Mouse (Mus musculus): ENCODE results near the gene Mon1a.

The Mon1a gene

DNA sequence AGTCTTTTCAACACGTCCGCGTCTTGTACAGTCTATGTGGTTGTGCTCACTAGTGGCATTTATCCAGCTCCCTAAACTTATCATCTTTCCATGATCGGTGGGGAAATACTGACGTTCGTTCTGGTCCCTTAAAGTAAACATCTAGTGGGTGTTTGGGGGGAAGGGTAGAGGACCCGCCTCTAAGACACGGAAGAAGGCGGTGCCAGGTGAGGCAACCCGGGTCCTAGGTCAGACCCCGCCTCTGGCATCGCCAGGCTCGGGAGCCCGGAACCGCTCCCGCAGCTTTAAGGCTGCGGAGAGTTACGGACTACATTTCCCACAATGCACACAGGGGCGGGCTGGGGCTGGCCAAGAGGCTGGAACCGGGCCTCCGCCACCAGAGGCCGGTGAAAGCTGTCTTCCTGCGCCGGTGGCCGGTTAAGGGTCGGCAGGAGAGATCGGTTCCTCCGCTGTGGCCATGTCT, at the start of gene Mon1a:
Gene Mon1a, plus strand, starts transcription at position 348 of the 463 bp plus-strand sequence.
- DNase-seq (ENCODE audit: low read depth, low spot score), result peak; percentile 85

DNA sequence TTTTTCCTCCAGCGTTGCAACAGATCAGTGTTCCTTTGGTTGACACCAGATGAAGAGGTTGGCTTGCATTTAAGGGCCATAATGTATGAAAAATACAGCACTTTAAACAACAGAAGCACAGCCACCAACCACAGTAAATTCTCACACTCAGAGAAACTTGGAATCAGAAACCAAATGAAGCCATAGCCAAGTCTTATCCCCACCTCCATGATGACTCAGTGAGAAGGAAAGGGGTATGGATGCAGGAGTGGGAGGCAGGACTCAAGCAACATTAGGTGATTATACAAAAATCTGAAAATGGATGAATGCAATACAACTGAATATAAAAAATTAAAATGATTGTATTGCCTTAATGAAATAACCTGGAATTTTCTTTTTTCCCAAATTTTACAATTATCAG, 49.1 kb upstream of the Mon1a start:
- no peak for DNase-seq (ENCODE audit: low read depth, low spot score)

DNA sequence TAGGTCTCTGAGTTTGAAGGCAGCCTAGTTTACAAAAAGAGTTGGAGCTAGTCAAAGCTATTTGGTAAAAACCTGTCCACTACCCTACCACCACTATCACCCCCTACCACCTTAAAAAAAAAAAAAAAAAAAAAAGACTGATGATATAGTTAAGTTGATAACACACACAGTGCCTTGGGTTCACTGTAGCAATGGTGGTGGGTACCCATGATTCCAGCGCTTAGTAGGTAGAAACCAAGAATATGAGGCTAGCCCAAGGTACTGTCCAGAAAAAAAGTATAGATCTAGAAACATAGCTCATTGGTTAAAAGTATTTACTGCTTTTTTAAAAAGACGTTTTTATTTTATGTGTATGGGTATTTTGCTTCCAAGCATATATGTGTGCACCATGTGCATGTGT, 45.2 kb upstream of the Mon1a start:
- DNase-seq (ENCODE audit: low read depth, low spot score), result no peak

DNA sequence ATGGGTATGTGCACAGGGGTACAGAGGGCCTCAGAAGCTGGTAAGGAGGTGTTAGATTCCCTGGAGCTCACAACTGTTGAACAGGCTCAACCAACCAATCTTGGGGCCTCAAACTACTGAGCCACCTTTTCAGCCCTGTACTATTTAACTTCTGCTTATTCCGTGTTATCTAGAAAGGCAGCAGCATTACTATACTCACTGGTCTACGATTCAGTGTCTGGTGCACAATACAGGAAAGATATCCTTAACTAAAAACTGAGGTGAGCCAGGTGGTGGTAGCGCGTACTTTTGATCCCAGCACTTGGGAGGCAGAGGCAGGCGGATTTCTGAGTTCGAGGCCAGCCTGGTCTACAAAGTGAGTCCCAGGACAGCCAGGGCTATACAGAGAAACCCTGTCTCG, 39.0 kb upstream of the Mon1a start:
- DNase-seq (ENCODE audit: low read depth, low spot score), result no peak

DNA sequence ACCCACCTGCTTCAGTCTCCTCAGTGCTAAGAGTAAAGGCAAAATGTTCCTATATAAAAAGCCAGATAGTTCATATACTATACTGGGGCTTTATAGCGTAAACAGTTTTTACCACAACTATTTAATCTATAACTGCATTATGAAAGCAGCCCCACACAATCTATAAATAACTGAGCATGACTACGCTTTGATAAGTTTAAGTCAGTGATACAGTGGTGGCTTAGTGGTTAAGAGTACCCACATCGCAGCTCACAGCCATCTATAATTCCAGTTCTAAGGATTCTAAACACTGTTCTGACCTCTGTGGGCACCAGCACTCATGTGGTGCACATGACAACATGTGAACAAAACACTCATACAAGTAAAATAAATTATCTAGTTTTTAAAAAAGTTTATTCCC, 29.6 kb upstream of the Mon1a start:
- no peak for DNase-seq (ENCODE audit: low read depth, low spot score)

DNA sequence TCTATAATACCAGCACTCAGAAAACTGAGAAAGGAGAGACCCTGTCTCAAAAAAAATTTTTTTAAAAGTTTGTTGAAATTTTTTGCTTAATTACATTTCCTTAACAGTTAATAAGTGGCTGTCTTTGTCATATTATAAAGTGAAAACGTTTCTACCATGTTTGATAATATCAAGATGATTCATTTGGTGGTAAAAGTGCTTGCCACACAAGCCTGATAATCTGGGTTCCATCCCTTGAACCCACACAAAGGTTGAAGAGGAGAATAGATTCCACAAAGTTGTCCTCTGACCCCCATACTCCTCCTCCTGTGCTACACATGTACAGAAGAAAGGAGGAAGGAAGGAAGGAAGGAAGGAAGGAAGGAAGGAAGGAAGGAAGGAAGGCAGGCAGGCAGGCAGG, 23.5 kb upstream of the Mon1a start:
- DNase-seq (ENCODE audit: low read depth, low spot score), result no peak

DNA sequence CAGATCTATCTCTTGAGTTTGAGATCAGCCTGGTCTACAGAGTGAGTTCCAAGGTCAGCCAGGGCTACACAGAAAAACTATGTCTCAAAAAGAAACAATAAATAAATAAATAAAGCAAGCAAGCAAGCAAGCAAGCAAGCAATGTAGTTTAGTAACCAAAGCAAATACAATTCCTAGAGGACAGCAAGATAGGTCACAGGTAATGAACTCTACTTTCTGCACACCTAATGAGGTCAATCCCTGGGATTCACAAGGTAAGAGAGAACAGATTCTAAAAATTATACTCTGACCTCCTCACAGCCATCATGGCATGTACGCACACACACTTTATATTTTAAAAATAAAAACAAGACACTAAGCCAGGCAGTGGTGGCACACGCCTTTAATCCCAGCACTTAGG, 21.9 kb upstream of the Mon1a start:
- DNase-seq (ENCODE audit: low read depth, low spot score), result peak; percentile 63

DNA sequence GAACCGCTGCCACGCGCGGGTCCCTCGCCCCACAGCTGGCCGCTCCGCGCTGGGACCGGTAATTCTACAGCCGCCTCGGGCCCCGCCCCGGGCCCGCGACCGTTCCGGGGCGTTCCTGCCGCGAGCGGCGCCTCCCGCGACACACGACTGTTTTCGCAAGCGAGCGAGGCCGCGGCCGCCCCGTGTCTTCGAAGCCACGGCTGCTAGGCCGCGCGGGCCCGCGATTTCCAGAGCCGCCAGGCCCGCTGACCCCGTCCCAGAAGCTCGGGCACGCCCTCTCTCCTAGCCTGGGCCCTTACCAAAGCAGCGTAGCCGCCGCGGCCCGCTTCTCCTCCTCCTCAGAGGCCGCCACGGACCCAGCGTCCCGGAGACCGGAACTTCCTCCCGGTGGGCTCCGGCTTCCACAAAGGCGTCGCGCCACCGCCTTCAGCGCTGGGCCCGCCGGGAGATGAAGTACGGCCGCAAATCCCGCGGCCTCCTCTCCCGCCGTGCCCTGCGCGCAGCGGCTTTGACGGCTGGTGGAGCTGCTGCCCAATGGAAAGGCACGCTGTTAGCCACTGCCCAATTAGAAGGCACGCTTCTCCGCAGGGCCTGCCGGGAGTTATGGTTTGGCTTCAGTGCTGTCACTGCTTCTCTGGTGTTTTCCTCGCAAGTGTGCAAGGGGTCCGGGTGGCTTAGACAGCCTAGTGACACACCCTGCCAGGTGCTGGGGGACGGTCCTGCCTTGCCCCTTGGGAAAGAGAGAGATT, 15.4 kb upstream of the Mon1a start:
- DNase-seq (ENCODE audit: low read depth, low spot score), result peak; percentile 92

DNA sequence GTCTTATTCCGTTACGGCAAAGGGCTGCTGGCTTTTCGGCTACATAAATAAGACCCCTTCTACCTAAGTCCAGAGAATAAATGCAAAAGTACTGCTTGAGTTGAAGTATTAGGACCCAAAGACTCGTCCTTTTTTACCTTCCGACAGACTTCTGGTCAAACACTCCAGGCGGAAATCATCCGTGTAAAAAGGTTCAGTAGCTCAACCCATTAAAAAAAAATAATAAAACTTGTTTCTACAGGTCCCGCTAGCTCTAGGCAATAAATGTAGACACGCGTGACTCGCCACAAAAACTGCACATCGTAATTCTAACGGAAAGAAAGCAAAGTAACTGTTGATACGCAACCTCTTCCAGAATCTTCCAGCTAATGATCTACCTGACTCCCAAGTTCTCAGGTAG, 14.8 kb upstream of the Mon1a start, which contains the start of gene Rbm6:
Gene Rbm6, minus strand, starts transcription at position 101 of the 400 bp plus-strand sequence.
- DNase-seq (ENCODE audit: low read depth, low spot score), result no peak

DNA sequence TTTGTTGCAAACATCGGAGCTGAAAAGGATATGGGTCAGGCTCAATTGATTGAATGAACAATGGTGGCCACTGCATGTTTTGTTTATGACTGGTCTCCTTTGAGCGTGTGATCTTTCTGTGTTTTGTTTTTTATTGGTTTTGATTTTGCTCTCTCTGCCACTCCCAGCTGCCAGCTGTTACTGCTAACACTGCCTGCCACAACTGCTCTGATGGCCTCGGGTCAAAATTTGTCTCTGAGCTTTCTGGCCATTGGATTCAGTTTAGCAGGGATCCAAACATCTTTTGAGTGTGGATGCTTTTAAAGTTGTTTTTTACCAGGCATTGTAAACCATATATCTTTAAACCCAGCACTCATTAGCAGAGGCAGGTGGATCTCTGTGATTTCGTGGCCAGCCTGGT, 7.5 kb upstream of the Mon1a start:
- DNase-seq (ENCODE audit: low read depth, low spot score), result no peak

DNA sequence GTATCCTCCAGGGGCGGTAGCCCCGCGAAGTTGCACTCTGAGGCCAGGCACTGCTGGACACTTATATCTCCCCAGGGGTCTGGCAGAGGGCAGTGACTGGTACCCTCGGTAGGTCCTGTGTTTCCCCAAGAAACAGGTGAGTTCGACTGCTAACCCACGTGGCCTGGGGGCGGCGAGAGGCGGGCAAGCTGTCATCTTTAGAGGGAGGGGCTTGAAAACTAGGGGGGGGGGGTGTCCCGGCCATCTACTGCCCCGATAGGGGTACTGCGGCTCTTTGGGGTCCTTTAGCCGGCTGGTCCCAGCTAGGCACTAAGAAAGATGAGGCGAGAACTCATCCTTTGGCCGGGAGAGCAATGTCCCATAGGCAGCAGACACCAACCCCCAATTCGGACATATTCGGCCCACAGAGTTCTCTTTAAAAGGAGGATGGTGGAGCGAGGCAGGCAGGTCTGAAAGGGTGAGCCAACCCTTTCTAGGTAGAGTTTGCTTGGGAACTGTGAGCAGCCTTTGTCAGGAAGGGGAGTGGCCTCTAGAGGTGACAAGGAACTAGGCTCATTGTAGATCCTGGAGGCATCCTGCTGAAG, 408 bp downstream of the Mon1a start:
- DNase-seq (ENCODE audit: low read depth, low spot score), result peak; percentile 55

DNA sequence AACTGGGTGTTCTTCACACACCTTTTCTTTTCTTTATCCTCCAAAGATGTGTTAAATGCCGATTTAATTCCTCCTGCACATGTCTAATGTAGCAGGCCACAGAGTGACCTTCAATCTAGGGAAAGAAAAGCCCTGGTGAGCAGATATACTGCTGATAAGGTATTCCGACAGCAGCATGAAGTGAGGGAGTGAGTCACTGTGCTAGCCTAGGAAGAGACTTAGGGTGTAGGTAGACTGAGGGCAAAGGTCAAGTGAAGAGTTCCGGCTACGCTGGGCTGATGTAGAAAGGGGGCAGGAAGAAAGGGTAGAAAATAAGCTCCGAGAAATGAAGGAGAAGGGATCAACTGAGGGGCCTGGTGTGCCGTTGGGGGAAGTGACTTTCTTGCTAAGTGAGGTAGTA, 2.3 kb downstream of the Mon1a start:
- no peak for DNase-seq (ENCODE audit: low read depth, low spot score)

DNA sequence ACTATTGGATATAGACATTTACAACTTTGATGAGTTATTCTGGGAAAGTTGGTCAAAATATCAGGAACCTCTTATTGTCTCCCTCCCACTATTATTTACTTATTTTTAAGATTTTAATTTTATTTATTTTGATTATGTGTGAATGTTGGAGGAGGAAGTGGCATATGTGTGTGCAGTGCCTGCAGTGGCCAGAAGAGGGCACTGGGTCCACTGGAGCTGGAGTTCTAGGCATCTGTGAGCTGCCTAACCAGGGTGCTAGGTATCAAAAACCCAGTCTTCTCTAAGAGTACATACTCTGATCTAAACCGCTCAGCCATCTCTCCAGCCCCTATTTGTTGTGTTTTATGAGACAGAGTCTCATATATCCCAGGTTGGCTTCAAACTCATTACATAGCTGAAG, 3.1 kb downstream of the Mon1a start:
- peak; percentile 50 for DNase-seq (ENCODE audit: low read depth, low spot score)

DNA sequence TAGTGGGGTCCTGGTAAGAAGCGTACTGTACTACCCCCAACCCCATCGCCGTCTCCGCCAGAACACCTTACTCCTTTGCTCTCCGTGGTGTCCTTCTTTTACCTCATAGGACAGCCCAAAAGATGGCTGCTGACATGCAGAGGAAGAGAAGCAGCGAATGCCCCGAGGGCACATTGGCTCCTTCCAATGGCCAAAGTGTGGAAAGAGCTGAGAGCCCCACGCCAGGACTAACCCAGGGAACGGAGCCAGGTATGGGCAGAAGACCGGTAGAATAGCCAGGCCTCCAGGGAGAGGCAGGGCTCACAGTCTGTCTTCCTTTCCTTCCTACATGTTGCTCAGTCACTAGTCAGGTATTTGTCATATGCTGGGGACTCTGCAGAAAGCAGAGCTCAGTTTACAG, 10.6 kb downstream of the Mon1a start:
- DNase-seq (ENCODE audit: low read depth, low spot score), result no peak

DNA sequence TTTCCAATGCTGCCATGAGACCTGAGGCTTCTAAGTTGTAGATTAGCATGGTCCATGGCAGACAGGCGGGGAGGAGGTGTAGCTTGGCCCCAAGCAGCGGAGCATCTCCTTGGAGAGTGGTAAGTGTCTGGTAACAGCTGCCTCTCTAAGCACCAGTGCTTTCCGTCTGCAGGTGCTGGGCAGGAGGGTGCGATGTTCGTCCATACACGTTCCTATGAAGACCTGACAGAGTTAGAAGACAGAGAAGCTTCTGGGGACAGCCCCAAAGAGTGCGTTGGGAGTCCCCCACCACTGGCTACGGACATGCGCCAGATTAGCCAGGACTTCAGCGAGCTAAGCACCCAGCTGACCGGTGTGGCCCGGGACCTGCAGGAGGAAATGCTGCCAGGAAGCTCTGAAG, 11.9 kb downstream of the Mon1a start:
- DNase-seq (ENCODE audit: low read depth, low spot score), result no peak

DNA sequence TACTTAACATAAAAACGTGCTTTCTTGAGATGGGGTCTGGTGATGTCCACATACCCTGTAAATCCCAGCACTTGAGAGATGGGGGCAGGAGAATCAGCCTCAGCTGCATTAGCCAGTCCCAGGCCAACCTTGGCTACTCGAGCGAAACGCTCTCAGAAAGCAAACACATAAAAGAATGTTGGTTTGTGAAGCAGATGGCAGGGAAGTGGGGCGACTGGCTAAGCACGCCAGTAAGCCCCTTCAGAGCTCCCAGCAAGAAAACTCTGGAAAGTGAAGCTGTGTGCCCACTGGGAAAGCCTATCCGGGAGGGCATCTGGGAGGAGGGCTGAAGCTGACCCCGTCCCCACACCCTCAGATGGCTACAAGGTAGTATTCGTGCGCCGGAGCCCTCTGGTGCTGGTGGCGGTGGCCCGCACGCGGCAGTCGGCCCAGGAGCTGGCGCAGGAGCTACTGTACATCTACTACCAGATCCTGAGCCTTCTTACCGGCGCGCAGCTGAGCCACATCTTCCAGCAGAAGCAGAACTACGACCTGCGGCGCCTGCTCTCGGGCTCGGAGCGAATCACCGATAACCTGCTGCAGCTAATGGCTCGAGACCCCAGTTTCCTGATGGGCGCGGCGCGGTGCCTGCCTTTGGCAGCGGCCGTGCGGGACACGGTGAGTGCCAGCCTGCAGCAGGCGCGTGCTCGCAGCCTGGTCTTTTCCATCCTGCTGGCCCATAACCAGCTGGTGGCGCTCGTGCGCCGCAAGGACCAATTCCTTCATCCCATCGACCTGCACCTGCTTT, 13.1 kb downstream of the Mon1a start:
- DNase-seq (ENCODE audit: low read depth, low spot score), result peak; percentile 93

DNA sequence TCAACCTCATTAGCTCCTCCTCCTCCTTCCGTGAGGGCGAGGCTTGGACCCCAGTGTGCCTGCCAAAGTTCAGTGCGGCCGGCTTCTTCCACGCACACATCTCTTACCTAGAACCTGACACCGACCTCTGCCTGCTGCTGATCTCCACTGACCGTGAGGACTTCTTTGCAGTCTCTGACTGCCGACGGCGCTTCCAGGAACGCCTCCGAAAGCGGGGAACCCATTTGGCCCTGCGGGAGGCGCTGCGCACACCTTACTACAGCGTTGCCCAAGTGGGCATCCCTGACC, 13.6 kb downstream of the Mon1a start:
- no peak for DNase-seq (ENCODE audit: low read depth, low spot score)

DNA sequence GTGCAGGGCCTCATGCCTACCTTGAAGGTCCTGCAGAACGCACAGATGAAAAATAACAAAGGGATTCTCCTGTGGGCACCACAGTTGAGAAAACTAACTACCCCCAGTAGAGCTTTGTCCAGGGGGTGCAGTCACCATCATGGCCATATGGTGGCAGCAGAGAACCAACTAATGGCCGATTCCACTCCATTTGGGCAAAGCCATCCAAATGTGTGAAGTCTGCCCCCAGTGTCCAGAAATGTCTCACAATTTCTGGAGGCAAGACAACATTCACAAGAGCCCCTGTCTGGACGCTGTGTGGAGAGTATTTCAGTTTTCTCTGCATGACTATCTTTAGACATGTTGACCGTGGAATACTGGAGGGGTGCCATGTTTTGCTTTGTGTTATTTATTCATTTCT, 16.8 kb downstream of the Mon1a start:
- DNase-seq (ENCODE audit: low read depth, low spot score), result peak; percentile 91

DNA sequence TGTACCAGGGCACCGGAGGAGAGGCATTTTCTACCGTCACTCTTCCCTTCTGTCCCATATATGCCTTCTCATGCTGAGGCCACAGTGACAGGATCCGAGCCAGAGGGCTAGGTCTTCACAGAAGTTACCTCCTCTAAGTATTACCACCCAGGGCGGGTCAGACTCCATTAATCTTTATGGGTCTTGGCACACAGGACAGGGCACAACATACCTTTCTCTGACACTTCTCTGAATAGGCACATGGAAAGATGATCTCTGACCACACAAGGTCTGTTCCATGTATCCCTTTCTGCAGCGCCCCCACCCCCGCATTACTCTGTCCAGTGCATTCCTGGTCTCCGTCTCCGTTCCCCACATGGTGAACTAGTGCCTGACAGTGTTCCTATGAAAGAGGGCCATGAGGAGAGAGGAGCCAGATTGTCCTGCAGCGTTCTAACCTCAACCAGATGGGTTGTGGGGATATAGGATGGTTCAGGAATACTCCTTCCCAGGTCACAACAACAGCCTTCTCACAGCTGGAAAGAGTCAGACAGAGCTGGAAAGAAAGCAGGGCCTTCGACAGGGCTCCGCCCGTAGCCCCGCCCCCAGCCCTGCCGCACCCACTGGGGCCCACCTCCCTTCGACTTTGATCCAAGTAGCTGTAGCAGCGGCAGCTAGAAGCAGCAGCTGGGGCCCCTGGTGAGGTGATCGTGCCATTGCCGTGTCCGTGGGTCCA, 18.5 kb downstream of the Mon1a start, which contains the start of gene Mst1r:
Gene Mst1r, plus strand, starts transcription at position 622 of the 715 bp plus-strand sequence.
- peak; percentile 74 for DNase-seq (ENCODE audit: low read depth, low spot score)

DNA sequence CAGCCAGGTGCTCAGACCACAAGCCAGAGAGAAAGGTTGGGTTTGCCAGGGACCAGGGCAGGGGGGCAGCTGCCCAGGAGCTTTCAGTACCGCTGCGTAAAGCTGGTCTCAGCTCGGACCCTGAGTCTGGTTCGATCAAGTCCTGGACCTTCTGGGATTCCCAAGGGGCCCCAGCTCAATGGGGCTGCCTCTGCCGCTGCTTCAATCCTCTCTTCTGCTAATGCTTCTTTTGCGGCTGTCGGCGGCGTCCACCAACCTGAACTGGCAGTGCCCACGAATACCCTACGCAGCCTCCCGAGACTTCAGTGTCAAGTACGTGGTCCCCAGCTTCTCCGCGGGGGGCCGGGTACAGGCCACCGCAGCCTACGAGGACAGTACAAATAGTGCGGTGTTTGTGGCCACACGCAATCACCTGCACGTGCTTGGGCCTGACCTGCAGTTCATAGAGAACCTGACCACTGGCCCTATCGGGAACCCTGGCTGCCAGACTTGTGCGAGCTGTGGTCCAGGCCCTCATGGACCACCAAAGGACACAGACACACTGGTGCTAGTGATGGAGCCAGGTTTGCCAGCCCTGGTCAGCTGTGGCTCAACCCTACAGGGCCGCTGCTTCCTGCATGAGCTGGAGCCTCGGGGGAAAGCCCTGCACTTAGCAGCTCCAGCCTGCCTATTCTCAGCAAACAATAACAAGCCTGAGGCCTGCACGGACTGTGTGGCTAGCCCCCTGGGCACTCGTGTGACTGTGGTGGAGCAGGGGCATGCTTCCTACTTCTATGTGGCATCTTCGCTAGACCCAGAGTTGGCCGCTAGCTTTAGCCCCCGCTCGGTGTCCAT, 19.2 kb downstream of the Mon1a start:
- no peak for DNase-seq (ENCODE audit: low read depth, low spot score)

DNA sequence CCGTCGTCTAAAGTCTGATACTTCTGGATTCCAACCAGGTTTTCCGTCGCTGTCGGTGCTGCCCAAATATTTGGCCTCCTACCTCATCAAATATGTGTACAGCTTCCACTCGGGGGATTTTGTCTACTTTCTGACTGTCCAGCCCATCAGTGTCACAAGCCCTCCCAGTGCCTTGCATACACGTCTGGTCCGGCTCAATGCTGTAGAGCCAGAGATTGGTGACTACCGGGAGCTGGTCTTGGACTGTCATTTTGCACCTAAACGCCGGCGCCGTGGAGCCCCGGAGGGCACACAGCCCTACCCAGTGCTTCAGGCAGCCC, 19.8 kb downstream of the Mon1a start:
- no peak for DNase-seq (ENCODE audit: low read depth, low spot score)
